Mouse (Mus musculus): ENCODE results near the gene Taar8c. TPM values are rescaled to one million over a fixed set of nuclear protein-coding genes. Genes with fewer than 3 reads are reported as not detected.
"Not testable (repeated sequence)": the region's sequence is repeated elsewhere in the genome, so short reads cannot be mapped to it uniquely, and the experiment has no call there.

Gene Taar8c
- not detected in 2 replicates for polyA plus RNA-seq (2014; fragmentation: Nextera tagmentation; extraction: Ambion mirVana)

DNA sequence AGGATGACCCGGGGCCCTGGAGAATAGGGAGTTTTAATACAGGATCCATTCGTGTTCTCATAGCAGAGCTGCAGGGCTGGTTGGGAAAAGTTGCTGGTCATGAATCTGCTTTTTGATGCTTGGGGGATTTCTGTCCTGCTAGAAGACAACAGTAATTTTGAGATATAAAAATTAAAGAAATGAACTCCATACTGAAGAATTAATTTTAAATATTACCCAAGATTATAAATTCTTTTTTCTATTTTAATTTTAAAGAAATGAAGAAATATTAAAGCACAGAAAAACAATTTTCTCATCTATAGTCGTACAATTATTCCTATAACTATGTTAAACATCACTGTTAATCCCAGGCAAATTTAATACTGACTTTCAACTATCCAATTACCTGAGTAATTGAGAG, at the start of gene Taar8c:
Gene Taar8c, minus strand, starts transcription at position 101 of the 400 bp plus-strand sequence.
- H3K27me3 ChIP-seq (replicated peaks; ENCODE audit: control insufficient read depth, insufficient read depth, low read length); H3K9ac ChIP-seq (ENCODE audit: low read length); H3K27ac ChIP-seq (ENCODE audit: low read depth, low read length); H3K4me1 ChIP-seq (ENCODE audit: control insufficient read depth, insufficient read depth, low read length); DNase-seq (ENCODE audit: low spot score); H3K4me2 ChIP-seq (ENCODE audit: low read length); ATAC-seq; H3K36me3 ChIP-seq (ENCODE audit: control insufficient read depth, insufficient read depth, low read length); H3K4me3 ChIP-seq (ENCODE audit: low read depth, low read length); H3K9me3 ChIP-seq (replicated peaks; ENCODE audit: control insufficient read depth, low read length): not testable (repeated sequence)
- 86% methylated on average over 1 of the region's 3 CpGs for WGBS

DNA sequence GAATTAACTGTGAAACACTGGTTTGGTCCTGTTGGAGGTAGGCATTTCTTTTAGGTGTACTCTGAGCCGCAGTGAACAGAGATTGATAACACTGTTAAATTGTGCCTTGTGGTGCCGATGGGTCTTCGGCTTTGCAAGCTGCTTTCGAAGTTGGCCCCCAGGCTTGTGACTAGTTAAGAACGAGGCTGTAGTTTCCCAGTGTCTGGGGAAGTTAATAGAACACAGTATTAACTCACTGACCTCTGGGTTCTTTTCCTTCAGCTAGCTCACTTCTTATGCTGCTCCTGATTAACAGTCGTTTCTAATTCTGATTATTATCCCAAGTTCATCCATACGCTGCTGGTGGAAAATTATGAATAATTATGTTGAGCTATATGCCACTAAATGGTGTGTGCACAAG, 48.4 kb upstream of the Taar8c start:
- WGBS = 62% methylated on average over 7 of the region's 7 CpGs
- H3K9ac ChIP-seq (ENCODE audit: low read length) = peak overlapping the region; percentile 91
- peak overlapping the region; percentile 78 for H3K4me3 ChIP-seq (ENCODE audit: low read depth, low read length)
- peaks cover under 1% of the 10 kb centered on the region; the same call in 1 of the 2 replicates for H3K36me3 ChIP-seq (ENCODE audit: control insufficient read depth, insufficient read depth, low read length)
- H3K27me3 ChIP-seq (replicated peaks; ENCODE audit: control insufficient read depth, insufficient read depth, low read length) = no peaks in the 10 kb centered on the region
- DNase-seq (ENCODE audit: low spot score) (no peak), ATAC-seq (no peak)
- H3K27ac ChIP-seq (ENCODE audit: low read depth, low read length) = no peak overlapping the region
- peaks cover 5% of the 10 kb centered on the region; the same call in 1 of the 2 replicates for H3K4me1 ChIP-seq (ENCODE audit: control insufficient read depth, insufficient read depth, low read length)
- no peaks in the 10 kb centered on the region for H3K9me3 ChIP-seq (replicated peaks; ENCODE audit: control insufficient read depth, low read length)
- H3K4me2 ChIP-seq (ENCODE audit: low read length) = peak overlapping the region; percentile 59

DNA sequence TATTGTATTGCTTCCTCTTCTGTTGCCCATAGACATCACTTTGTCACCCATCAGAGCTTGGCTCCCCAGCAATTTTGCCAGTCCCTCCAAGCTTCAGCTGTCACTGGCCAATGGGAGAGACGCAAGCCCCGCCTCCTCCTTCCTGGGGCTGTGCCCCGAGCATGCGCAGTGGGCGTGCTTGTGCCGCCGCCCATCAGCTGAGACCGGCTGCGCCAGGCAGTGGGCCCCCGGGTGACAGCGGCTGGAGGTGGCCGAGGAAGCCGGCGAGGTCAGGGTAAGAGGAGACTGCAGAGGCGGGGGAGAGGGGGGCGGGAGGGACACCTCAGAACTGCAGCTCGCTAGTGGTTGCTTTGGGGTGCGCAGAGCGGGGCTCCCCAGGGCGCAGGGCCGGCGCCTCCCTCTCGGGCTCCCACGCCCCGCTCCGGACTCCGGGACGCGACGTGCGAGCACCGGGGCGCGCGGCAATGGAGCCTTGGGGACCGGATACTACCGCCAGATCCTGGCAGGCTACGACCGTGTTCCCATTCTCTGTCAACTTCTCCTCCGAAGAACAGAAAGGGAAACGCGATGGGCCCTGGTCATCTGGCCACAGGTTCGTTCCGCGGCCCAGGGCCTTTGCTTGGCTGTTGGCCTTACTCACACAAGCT, 47.5 kb upstream of the Taar8c start, which contains the start of gene Stx7:
Gene Stx7, plus strand, starts transcription at position 168 of the 647 bp plus-strand sequence.
- peak within 1 kb of the TSS; percentile 78 for H3K4me3 ChIP-seq (ENCODE audit: low read depth, low read length)
- no peaks in the 10 kb centered on the region for H3K36me3 ChIP-seq (ENCODE audit: control insufficient read depth, insufficient read depth, low read length)
- WGBS = under 1% methylated on average over 40 of the region's 45 CpGs
- 0 out of 2 replicates have a peak within 1 kb of the TSS, but pooled peaks have one; percentile 52 for H3K27ac ChIP-seq (ENCODE audit: low read depth, low read length)
- H3K27me3 ChIP-seq (replicated peaks; ENCODE audit: control insufficient read depth, insufficient read depth, low read length) = no peaks in the 10 kb centered on the region
- H3K4me1 ChIP-seq (ENCODE audit: control insufficient read depth, insufficient read depth, low read length) = peaks cover 5% of the 10 kb centered on the region; the same call in 1 of the 2 replicates
- H3K4me2 ChIP-seq (ENCODE audit: low read length) = peak within 1 kb of the TSS; percentile 59
- no peaks in the 10 kb centered on the region for H3K9me3 ChIP-seq (replicated peaks; ENCODE audit: control insufficient read depth, low read length)
- H3K9ac ChIP-seq (ENCODE audit: low read length) = peak within 1 kb of the TSS; percentile 91
- ATAC-seq (peak; percentile 99), DNase-seq (ENCODE audit: low spot score) (peak; percentile 96)

- H3K9ac ChIP-seq (ENCODE audit: low read length) = no peak overlapping the region
- no peaks in the 10 kb centered on the region for H3K27me3 ChIP-seq (replicated peaks; ENCODE audit: control insufficient read depth, insufficient read depth, low read length)
- no peaks in the 10 kb centered on the region for H3K4me1 ChIP-seq (ENCODE audit: control insufficient read depth, insufficient read depth, low read length)
- no peak overlapping the region for H3K27ac ChIP-seq (ENCODE audit: low read depth, low read length)
- H3K4me3 ChIP-seq (ENCODE audit: low read depth, low read length) = no peak overlapping the region
- no peak overlapping the region for H3K4me2 ChIP-seq (ENCODE audit: low read length)
- H3K9me3 ChIP-seq (replicated peaks; ENCODE audit: control insufficient read depth, low read length) = no peaks in the 10 kb centered on the region
- WGBS = 91% methylated on average over 3 of the region's 3 CpGs
- H3K36me3 ChIP-seq (ENCODE audit: control insufficient read depth, insufficient read depth, low read length) = no peaks in the 10 kb centered on the region
- no peak for DNase-seq (ENCODE audit: low spot score)
- no peak for ATAC-seq
Measured at GRCm38 (mm10) chr10:24142735-24143134, 41.0 kb upstream of the Taar8c start.

- no peak overlapping the region for H3K4me3 ChIP-seq (ENCODE audit: low read depth, low read length)
- H3K36me3 ChIP-seq (ENCODE audit: control insufficient read depth, insufficient read depth, low read length) = no peaks in the 10 kb centered on the region
- no peaks in the 10 kb centered on the region for H3K4me1 ChIP-seq (ENCODE audit: control insufficient read depth, insufficient read depth, low read length)
- H3K27ac ChIP-seq (ENCODE audit: low read depth, low read length) = no peak overlapping the region
- no peaks in the 10 kb centered on the region for H3K9me3 ChIP-seq (replicated peaks; ENCODE audit: control insufficient read depth, low read length)
- H3K27me3 ChIP-seq (replicated peaks; ENCODE audit: control insufficient read depth, insufficient read depth, low read length) = no peaks in the 10 kb centered on the region
- no peak overlapping the region for H3K9ac ChIP-seq (ENCODE audit: low read length)
- WGBS = 86% methylated on average over 2 of the region's 2 CpGs
- ATAC-seq (no peak), DNase-seq (ENCODE audit: low spot score) (no peak)
- H3K4me2 ChIP-seq (ENCODE audit: low read length) = no peak overlapping the region
Measured at GRCm38 (mm10) chr10:24138623-24139261, 37.0 kb upstream of the Taar8c start.

GRCm38 (mm10) chr10:24134071-24134645, 32.4 kb upstream of the Taar8c start:
- Histone ChIP-seq H3K9me3 (replicated peaks; ENCODE audit: control insufficient read depth, low read length) (no peaks in the 10 kb centered on the region), H3K36me3 (ENCODE audit: control insufficient read depth, insufficient read depth, low read length) (no peaks in the 10 kb centered on the region), H3K27ac (ENCODE audit: low read depth, low read length) (no peak overlapping the region), H3K9ac (ENCODE audit: low read length) (no peak overlapping the region), H3K4me1 (ENCODE audit: control insufficient read depth, insufficient read depth, low read length) (peaks cover 2% of the 10 kb centered on the region; the same call in 1 of the 2 replicates), H3K4me2 (ENCODE audit: low read length) (no peak overlapping the region), H3K4me3 (ENCODE audit: low read depth, low read length) (no peak overlapping the region), H3K27me3 (replicated peaks; ENCODE audit: control insufficient read depth, insufficient read depth, low read length) (no peaks in the 10 kb centered on the region)
- no peak for ATAC-seq
- DNase-seq (ENCODE audit: low spot score) = no peak
- 64% methylated on average over 7 of the region's 7 CpGs for WGBS

DNA sequence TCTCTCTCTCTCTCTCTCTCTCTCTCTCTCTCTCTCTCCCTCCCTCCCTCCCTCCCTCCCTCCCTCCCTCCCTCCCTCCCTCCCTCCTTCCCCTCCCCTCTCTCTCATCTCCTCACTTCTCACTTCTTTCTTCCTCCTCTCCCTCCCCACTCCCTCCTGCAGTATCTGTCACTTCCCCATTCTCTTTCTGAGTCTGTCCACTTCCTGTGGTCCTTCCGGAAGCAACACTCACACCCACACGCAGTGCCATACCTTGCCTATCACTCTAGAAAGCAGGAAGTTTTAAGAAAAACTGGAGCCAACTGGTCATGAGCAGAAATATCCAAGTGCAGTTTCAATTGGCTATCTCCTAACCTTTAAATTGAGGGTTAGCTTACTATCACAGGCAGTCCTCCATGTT, 31.4 kb upstream of the Taar8c start:
- ATAC-seq = no peak
- 48% methylated on average over 2 of the region's 2 CpGs for WGBS
- H3K27me3 ChIP-seq (replicated peaks; ENCODE audit: control insufficient read depth, insufficient read depth, low read length) = no peaks in the 10 kb centered on the region

GRCm38 (mm10) chr10:24132273-24132672, 30.6 kb upstream of the Taar8c start:
- Histone ChIP-seq H3K4me2 (ENCODE audit: low read length) (no peak overlapping the region), H3K36me3 (ENCODE audit: control insufficient read depth, insufficient read depth, low read length) (no peaks in the 10 kb centered on the region), H3K4me3 (ENCODE audit: low read depth, low read length) (no peak overlapping the region), H3K27ac (ENCODE audit: low read depth, low read length) (no peak overlapping the region), H3K4me1 (ENCODE audit: control insufficient read depth, insufficient read depth, low read length) (peaks cover 2% of the 10 kb centered on the region; the same call in 1 of the 2 replicates), H3K27me3 (replicated peaks; ENCODE audit: control insufficient read depth, insufficient read depth, low read length) (no peaks in the 10 kb centered on the region), H3K9ac (ENCODE audit: low read length) (no peak overlapping the region), H3K9me3 (replicated peaks; ENCODE audit: control insufficient read depth, low read length) (no peaks in the 10 kb centered on the region)
- WGBS = 6% methylated on average over 5 of the region's 5 CpGs
- DNase-seq (ENCODE audit: low spot score) = no peak
- no peak for ATAC-seq

More for the DNA sequence above, 31.4 kb upstream of the Taar8c start:
- H3K4me3 ChIP-seq (ENCODE audit: low read depth, low read length) = no peak overlapping the region
- no peak overlapping the region for H3K27ac ChIP-seq (ENCODE audit: low read depth, low read length)
- H3K4me1 ChIP-seq (ENCODE audit: control insufficient read depth, insufficient read depth, low read length) = peaks cover 2% of the 10 kb centered on the region; the same call in 1 of the 2 replicates
- no peak overlapping the region for H3K4me2 ChIP-seq (ENCODE audit: low read length)
- H3K36me3 ChIP-seq (ENCODE audit: control insufficient read depth, insufficient read depth, low read length) = no peaks in the 10 kb centered on the region
- no peak overlapping the region for H3K9ac ChIP-seq (ENCODE audit: low read length)
- no peak for DNase-seq (ENCODE audit: low spot score)
- H3K9me3 ChIP-seq (replicated peaks; ENCODE audit: control insufficient read depth, low read length) = no peaks in the 10 kb centered on the region

All from forebrain, embryonic 14.5 days (tissue).